Mouse (Mus musculus): ENCODE results near the gene Magee2.

DNA sequence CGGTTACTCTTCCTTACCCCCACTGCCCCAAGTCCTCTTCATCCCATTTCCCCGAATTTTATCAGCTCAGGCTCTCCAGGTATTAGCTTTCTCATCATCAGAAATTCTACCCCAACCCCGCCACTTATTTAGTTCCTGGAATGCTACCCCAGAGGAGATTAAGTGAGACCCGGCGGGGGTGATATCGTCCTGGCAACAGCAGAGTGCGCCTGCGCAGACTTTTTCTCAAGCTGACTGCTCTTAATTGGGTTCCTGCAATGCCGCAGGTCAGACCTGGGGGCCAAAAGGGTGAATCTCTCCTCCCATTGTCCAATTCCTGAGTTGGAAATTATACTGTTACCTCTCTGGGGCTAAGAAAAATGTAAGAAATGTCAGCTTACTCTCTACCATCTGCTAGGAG lies 3.5 kb downstream of the Magee2 start:
- no peak for TF ChIP-seq CTCF (IDR thresholded peaks at IDR 0.05; ENCODE audit: borderline replicate concordance, control insufficient read depth, extremely low read depth, insufficient read depth, low read length, poor library complexity)
- no peak for TF ChIP-seq POLR2A (IDR thresholded peaks at IDR 0.05; ENCODE audit: control insufficient read depth, extremely low read depth, insufficient read depth, low read length, poor library complexity)

Data from thymus, adult 2 months (tissue).